Mouse (Mus musculus) heart, adult 2 months (tissue): ENCODE measurements at regions not wholly inside any gene's neighbourhood (a gene's known extent, or its start where the extent isn't known, plus 50 kb on each side); places are given as distances from the start of the nearest gene placed in this dataset.

ENCODE experiments used
- CTCF ChIP-seq: fragments of 200-600 bp; IDR thresholded peaks from 2 replicates; pipeline ENCODE4 v1.8.1; 2022; ENCODE audit warnings: antibody characterized with exemption, mild to moderate bottlenecking, moderate library complexity
- POLR2A ChIP-seq: fragments of 200-500 bp; IDR thresholded peaks from 2 replicates; pipeline ENCODE4 v1.6.1; 2011; ENCODE audit warnings: mild to moderate bottlenecking, low read depth, low read length, control low read depth; ENCODE audit not compliant: insufficient read depth

GRCm38 (mm10) chr1:77082410-77082809 is 432.5 kb downstream of the Epha4 start:
- no peak for TF ChIP-seq POLR2A
- TF ChIP-seq CTCF, result no peak
